Mouse (Mus musculus) adrenal gland, adult 2 months (tissue): ENCODE data around the gene Prkcd. TPM values are rescaled to one million over a fixed set of nuclear protein-coding genes. Genes with fewer than 3 reads are reported as not detected.
"Not testable (repeated sequence)": the region's sequence is repeated elsewhere in the genome, so short reads cannot be mapped to it uniquely, and the experiment has no call there.

Source experiments
- DNase-seq: peaks from one replicate; pipeline ENCODE4 v3.0.0; 2021
- polyA plus RNA-seq: library from polyadenylated mRNA; depleted of rRNA; stranded (reverse); fragments of >200 nt; gene quantifications from 2 replicates; pipeline ENCODE4 v1.2.3, GENCODE M21; 2012
- total RNA-seq, 2 experiments: library from RNA; stranded (reverse); gene quantifications; 2 replicates each; pipeline ENCODE4 v1.2.3; 2021

Prkcd gene
- total and polyA plus RNA-seq, 3 experiments, result 83.4 to 407 (median 367) TPM

GRCm38 (mm10) chr14:30608176-30608575 is 17.8 kb downstream of the Prkcd start:
- no peak for DNase-seq

DNA sequence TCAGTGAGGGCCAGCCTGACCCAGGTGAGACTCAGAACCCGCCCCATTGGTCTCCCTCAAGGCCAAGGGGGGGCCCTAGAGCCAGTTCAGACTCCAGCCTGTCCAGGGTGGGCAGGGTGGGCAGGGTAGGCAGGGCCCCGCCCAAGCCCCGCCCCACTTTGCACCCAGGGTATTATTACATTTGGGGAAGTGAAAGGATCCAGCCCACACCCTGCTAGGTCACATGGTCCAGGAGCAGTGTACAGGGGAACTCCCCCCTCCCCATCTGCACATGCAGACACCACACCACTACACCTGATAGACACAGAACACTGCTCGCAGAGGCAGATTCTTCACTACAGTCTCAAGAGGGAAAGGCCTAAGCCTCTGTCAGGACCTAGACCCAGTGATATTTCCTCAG is 18.3 kb downstream of the Prkcd start:
- DNase-seq, result no peak

DNA sequence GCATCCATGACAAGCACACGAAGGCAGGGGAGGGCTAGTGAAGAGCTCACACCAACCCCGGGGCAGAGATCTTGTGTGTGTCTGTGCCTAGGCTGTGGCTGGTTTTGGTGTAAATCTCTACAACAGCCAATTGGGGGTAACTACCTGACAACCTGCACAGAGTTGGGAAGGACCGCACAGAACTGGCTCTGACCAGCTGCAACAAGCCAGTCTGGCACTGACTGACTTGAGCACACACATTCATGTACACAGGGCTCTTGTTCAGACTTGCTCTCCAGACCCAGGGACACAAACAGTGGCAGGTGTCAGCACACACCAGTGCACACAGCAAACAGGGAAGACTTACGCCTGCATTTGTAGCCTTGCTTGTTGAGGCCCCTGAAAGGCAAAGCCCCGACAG is 19.2 kb downstream of the Prkcd start:
- DNase-seq, result no peak

DNA sequence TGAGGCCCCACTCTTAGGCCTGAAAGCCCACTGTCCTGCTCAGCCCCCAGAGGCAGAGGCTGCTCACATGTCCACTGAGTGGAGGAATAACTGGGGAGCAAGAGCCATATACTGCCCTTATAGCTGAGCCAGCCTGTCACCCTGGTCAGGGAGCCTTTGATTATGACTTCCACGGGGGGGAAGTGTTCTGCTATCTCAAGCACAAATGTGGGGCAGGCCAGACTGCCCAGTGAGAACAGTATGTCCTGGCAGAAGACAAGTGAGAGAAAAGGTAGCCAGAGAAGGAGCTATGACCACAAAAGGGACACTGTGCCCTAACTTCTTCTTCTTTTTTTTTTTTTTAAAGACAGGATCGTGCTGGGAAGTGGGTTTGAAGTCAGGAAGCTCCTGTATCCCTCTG is 28.9 kb downstream of the Prkcd start:
- DNase-seq, result no peak

GRCm38 (mm10) chr14:30596407-30596806 is 29.6 kb downstream of the Prkcd start:
- no peak for DNase-seq

- DNase-seq, result peak; percentile 89
Observed at GRCm38 (mm10) chr14:30595576-30596313, 30.3 kb downstream of the Prkcd start.

DNA sequence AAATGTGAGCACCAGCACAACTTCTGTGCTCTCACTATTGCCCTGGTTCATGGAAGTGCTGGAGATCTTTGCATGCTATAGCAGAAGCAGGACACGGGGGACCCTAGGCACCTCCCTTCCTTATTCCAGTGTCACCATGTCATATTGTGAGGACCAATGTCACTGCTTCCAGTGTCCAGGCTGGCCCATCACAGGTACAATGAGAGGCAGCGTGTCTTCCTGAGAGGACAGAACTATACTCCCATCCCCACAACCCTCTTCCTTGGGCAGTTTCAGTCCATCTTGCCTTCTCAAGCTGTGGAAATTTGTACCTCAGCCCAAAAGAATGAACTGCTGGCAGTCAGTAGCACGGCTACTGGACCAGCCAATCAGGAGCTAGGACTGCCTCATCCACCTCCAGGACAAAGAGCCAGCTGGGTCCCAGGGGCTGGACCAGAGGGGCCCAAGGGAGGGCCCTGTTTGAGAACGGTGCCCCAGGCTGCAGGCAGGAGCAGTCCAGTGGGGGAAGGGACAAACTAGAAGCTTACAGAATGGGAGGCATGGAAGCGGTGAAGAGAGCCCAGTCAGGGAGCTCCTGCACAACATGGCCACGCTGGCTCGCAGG is 31.8 kb downstream of the Prkcd start:
- DNase-seq, result peak; percentile 78

DNA sequence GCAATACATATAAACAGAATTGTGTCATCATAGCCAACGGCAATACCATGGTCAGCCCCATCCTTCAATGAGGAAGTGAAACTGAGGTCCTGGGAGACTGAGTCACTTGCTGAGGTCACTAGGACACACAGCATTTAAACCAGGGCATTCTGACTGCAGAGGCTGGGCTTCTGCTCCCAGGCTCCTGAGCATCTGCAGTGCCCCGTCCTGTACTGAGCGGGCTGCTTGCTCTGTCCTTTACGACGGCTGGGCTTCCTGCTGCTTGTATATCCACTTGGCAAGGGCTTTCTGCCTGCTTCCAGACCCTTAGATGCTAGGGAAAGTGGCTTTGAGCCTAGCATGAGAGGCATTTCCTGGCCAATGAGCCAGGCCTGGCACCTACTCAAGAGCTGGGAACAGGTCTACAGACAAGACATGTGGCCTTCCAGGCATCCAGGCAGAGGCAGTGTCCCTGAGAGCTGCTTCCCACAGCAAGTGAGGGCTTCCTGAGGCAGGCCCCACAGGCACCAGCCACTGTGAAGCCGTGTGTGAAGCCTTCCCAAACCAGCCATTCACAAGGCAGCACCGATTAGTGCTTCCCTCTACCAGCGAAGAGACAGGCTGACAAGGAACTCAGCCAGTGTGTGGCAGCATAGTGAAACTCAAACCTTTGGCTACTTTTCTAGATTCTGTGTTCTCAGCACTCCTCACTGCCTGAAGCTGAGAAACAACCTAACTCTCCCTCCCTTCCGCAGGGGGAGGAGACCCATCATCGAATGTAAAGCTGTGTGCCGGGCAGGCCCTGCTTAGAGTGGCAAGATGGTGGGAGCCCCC is 32.5 kb downstream of the Prkcd start:
- DNase-seq, result peak; percentile 85

DNA sequence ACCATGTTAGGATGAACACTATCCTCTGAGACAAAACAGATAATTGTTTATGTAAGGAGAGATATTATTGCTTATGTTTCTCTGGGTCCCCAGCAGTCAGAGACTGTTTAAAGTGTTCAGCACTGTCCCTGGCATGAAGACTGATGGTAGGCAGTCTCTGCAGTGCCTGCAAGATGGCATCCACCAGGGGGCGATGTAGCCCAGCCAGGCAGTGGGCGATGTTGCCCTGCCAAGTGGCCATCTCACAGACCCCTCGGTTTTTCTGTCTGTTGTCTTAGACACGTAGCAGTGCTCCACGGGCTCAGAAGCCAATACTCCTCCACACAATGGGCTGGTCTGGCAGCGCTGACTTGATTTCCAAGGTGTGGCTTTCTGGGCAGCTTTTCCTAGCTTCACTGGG is 34.6 kb downstream of the Prkcd start:
- DNase-seq, result peak; percentile 87

GRCm38 (mm10) chr14:30590918-30591317 is 35.1 kb downstream of the Prkcd start:
- peak; percentile 64 for DNase-seq

DNA sequence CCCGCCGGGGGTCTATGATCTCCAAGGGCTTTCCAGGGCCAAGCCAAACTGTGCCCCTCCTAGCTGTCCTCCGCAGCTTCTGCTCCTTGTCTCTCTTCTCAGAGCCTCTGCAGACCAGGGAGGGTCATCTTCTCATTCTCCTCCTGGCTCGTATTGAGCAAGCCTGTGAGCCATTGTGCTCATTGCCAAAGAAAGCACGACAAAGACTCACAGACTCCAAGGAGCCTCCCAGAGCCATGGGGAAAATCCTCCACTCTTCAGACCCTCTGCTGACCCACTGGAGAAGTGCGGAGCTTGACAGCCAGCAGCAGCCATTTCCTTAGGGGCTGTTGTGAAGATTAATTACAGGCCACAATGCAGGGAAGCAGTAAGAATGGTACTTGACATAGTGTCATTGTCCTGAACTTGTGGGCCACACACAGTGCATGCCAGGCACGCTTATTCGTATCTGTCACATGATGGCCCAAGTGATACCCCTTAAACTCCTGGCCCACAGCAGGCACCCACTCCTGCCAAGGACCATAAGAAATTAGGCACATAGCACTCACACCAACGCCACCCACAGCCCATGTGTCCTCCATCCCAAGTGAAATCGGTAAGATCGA is 35.9 kb downstream of the Prkcd start:
- peak; percentile 63 for DNase-seq

DNA sequence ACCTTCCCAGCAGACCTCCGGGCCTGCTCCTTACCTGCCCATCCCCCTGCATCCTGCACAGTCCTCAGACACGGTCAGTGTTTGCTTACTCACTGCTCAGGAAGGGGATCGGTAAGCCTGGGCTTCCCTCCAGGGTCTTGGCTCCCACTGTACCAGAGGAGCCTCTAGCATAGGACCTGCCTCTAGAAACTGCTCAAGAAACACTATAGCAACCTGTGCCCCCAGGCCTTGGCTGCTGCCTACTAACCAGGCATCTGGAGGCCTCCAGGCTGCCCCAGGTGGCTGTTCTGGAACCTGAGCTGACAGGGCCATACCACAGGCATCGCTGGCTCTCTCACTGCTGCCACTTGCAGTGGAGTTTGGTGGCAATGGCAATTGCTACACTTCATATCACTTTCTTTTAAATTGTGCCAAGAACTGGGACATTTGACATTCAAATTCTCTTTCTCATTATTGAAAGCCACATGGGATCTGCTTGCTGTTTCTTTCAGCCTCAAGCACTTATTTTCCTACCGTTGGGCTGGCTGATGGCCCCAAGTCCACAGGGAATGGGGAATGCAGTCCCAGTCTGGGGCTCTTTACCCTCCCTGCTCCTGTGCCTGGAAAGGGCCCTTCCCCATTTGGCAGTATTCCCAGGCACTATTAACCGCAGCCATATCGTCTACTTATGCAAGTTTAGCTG is 39.1 kb downstream of the Prkcd start:
- DNase-seq, result no peak

- DNase-seq, result no peak
Observed at GRCm38 (mm10) chr14:30585323-30585722, 40.7 kb downstream of the Prkcd start.

DNA sequence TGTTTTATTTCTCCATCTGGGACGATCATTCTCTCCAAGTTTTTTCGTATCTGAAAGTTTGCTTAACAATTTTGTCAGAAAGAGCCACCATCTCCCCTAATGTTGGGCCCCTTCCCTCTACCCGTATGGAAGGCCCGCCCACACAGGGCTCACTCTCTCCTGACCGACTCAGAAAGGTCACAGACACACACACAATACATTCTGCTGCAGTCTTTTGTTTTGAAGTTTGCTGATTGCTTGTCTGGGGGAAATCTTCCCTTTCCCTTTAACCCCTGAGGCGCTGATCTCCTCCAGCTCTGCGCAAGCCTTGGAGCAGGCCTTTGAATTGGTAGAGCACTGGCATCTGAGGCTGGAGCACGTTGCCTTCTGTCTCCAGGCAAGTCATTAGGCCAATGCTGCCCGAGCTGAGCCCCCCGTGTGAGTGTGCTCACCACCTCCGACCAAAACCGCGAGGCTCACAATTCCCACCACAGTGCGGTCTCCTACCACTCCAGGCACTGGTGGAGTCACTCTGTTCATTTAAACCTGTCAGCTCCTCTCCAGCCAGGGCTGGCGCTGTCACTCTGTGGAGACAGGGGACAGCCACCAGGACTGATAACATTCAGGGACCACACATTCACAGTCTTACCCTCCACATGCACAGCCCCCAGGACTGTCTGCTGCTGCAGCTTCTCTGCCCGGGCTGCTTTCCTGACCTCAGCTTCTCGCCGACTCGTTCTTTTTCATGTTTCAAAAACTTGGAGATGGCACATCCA is 41.3 kb downstream of the Prkcd start:
- DNase-seq, result no peak

DNA sequence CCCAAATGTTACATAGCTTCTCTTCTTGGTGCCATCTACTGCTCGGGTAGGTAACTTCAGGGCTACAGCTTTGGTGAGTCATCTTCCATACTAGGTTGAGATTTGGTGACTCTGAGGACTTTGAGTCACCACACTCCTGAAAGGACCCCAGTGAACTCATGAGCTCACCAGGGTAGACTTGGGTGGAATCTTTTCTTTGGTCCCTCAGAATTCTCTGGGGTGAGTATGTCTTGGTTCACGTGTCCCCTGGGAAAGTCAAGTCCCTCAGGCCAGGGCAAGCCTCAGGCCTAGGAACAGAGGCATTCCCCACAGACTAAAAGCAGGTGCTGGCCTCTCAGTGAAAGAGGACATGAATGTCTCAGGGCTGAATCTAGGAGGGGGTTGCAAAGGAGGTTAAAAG is 41.9 kb downstream of the Prkcd start:
- DNase-seq, result peak; percentile 60

DNA sequence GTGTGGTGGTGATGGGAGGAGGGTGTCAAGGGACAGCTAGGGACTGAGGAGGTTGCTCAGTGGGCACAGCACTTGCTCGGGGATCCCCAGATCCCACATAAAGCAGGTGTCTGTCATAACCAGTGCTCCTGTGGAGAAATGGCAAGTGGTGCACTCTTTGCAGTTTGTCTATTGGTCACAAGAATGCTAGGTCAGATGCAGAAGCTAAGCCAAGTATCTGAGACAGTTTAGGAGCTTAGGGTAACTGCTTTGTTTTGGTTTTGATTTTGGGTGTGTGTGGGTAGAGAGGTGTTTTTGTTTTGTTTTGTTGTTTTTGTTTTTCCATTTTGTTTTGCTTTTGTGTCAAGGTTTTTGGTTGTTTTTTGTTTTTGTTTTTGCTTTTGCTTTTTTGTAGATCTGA is 44.8 kb downstream of the Prkcd start:
- no peak for DNase-seq

- DNase-seq, result no peak
Observed at GRCm38 (mm10) chr14:30579882-30580281, 46.1 kb downstream of the Prkcd start.

- DNase-seq, result no peak
Observed at GRCm38 (mm10) chr14:30579180-30579579, 46.8 kb downstream of the Prkcd start.

- DNase-seq, result not testable (repeated sequence)
Observed at GRCm38 (mm10) chr14:30577303-30578062, 48.5 kb downstream of the Prkcd start.

DNA sequence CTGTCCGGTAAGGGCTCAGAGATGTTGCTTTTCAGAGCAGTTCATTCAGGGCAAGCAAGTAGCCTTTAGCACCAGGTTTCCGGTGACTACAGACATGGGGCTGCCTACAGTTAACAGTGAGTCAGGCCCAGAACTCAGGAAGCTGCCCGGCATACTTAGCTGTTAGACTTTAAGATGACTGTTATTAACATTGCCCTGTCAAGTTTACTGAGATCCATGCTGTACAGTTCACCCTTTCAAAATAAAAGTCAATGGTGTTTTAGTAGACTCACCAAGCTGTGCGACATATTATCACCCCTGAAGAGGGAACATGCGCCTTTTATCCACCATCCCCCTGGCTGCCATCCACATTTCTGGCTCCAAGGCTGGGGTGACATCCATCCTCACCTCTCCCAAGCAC is 49.8 kb downstream of the Prkcd start:
- no peak for DNase-seq
